ENCODE assay signal across 9 mouse cellular contexts in genomic region chr11:85549651-85550050, GRCm38 (mm10).
"Had no signal": no experiment of that assay in that cellular context is flagged by ENCODE, and none has a peak within 500 bp of the region (broad histone marks: within the 10 kb centered on the region; RNA-seq: fewer than 3 reads in every experiment).

No protein-coding gene starts in this region.

- DNase-seq: liver, postnatal 0 days; lung, adult 2 months; lung, postnatal 14 days; lung, postnatal 36 days; midbrain, embryonic 14.5 days; right cerebral cortex, postnatal 14 days; thymus, adult 2 months; thymus, postnatal 25 days; thymus, postnatal 4 days had no signal
